Mouse (Mus musculus): Measurements from ENCODE around the gene Degs2.
A peak's percentile ranks its signal among the peaks of the same experiment; 100 is the strongest.

GRCm38 (mm10) chr12:108675614-108676401 lies 26.3 kb downstream of the Degs2 start:
- peak; percentile 19; the same call in 1 of the 2 replicates for TF ChIP-seq CTCF (IDR thresholded peaks at IDR 0.05; ENCODE audit: borderline replicate concordance, control insufficient read depth, extremely low read depth, insufficient read depth, low read length, poor library complexity)
- no peak for TF ChIP-seq POLR2A (IDR thresholded peaks at IDR 0.05; ENCODE audit: control insufficient read depth, extremely low read depth, insufficient read depth, low read length, poor library complexity)
